Comparison of ENCODE assay signal across 14 mouse cellular contexts in genomic region chr19:7091448-7092050, GRCm38 (mm10). TPM values are rescaled to one million over a fixed set of nuclear protein-coding genes. Genes with fewer than 3 reads are reported as not detected.
DNase-seq lines count a peak whose midpoint lies in the region; ATAC-seq lines count a peak whose summit lies in the region.
"Had no signal": no experiment of that assay in that cellular context is flagged by ENCODE, and none has a peak within 500 bp of the region (broad histone marks: within the 10 kb centered on the region; RNA-seq: fewer than 3 reads in every experiment).

No protein-coding gene starts in this region.

- no peak overlapping the region for H3K4me2 ChIP-seq in forebrain, embryonic 15.5 days (replicated peaks)
- H3K4me2 ChIP-seq: embryonic facial prominence, embryonic 15.5 days; limb, embryonic 15.5 days had no signal

- H3K9me3 ChIP-seq in forebrain, embryonic 15.5 days = no peaks in the 10 kb centered on the region
- H3K9me3 ChIP-seq in midbrain, embryonic 10.5 days (replicated peaks) = no peaks in the 10 kb centered on the region
- H3K9me3 ChIP-seq: embryonic facial prominence, embryonic 15.5 days; limb, embryonic 15.5 days; megakaryocyte, embryonic 14.5 days had no signal

- no peaks in the 10 kb centered on the region for H3K36me3 ChIP-seq in forebrain, embryonic 15.5 days
- peaks cover 16% of the 10 kb centered on the region for H3K36me3 ChIP-seq in midbrain, embryonic 10.5 days
- H3K36me3 ChIP-seq: limb, embryonic 15.5 days had no signal

- no peaks in the 10 kb centered on the region for H3K27me3 ChIP-seq in forebrain, embryonic 15.5 days
- peaks cover 87% of the 10 kb centered on the region for H3K27me3 ChIP-seq in midbrain, embryonic 10.5 days (ENCODE audit: low read depth, poor library complexity, severe bottlenecking)

- DNase-seq in heart, postnatal 4 days = peak; percentile 35
- no peak for DNase-seq in heart, postnatal 25 days (ENCODE audit: low spot score)
- DNase-seq in brain, adult 2 months (ENCODE audit: low read depth, low spot score) = peak; percentile 50
- no peak for DNase-seq in midbrain, embryonic 10.5 days (ENCODE audit: low spot score)
- no peak for DNase-seq in embryo, embryonic 11 days
- no peak for DNase-seq in cerebellum, postnatal 25 days
- no peak for DNase-seq in ovary, postnatal 36 days (ENCODE audit: low spot score)
- DNase-seq: adrenal gland, postnatal 10 days; cerebellum, adult 8-10 months; gastrocnemius, postnatal 25 days had no signal

- H3K4me3 ChIP-seq in forebrain, embryonic 15.5 days = no peak overlapping the region
- no peak overlapping the region for H3K4me3 ChIP-seq in midbrain, embryonic 10.5 days
- H3K4me3 ChIP-seq: embryonic facial prominence, embryonic 15.5 days; limb, embryonic 15.5 days; megakaryocyte, embryonic 14.5 days had no signal

- ATAC-seq in forebrain, embryonic 15.5 days (replicated peaks) = peak; percentile 32

- WGBS in forebrain, embryonic 15.5 days = 19% methylated on average over 10 of the region's 10 CpGs
- WGBS in midbrain, embryonic 10.5 days = 38% methylated on average over 10 of the region's 10 CpGs

- intact Hi-C loops in heart, postnatal 25 days (cut with DNase I) = no loop called here

- H3K4me1 ChIP-seq in forebrain, embryonic 15.5 days = peaks cover 62% of the 10 kb centered on the region
- H3K4me1 ChIP-seq in midbrain, embryonic 10.5 days = peaks cover 86% of the 10 kb centered on the region

- peak overlapping the region; percentile 92 for H3K27ac ChIP-seq in forebrain, embryonic 15.5 days (replicated peaks)
- peak overlapping the region; percentile 81 for H3K27ac ChIP-seq in midbrain, embryonic 10.5 days (replicated peaks)
- H3K27ac ChIP-seq: embryonic facial prominence, embryonic 15.5 days; limb, embryonic 15.5 days had no signal

- H3K9ac ChIP-seq in forebrain, embryonic 15.5 days (replicated peaks) = no peak overlapping the region
- H3K9ac ChIP-seq: embryonic facial prominence, embryonic 15.5 days; limb, embryonic 15.5 days had no signal

RNA-seq across cellular contexts. Expression of gene Flrt1, which starts 14.0 kb away (rescaled TPM):
- total RNA-seq in heart, postnatal 4 days (2021) = 1 to 10 TPM; 1.8 to 2.1 TPM
- 1 to 10 TPM; 1.1 to 1.4 TPM for total RNA-seq in heart, postnatal 25 days (2021)
- 14.9 and 18.9 TPM in 2 replicates for polyA plus RNA-seq in forebrain, embryonic 15.5 days (2015; fragmentation: Nextera tagmentation; extraction: Ambion mirVana)
- 6.0 and 7.5 TPM in 2 replicates for polyA plus RNA-seq in midbrain, embryonic 10.5 days (2016; fragmentation: Nextera tagmentation; extraction: Ambion mirVana)

RNA-seq across cellular contexts. Expression of gene Macrod1, which starts 34.9 kb away (rescaled TPM):
- total RNA-seq in heart, postnatal 4 days (2021) = 100 to 1,000 TPM; 107 to 126 TPM
- 100 to 1,000 TPM; 240 to 243 TPM for total RNA-seq in heart, postnatal 25 days (2021)
- 5.8 and 6.0 TPM in 2 replicates for polyA plus RNA-seq in forebrain, embryonic 15.5 days (2015; fragmentation: Nextera tagmentation; extraction: Ambion mirVana)
- polyA plus RNA-seq in midbrain, embryonic 10.5 days (2016; fragmentation: Nextera tagmentation; extraction: Ambion mirVana) = 2.2 and 2.9 TPM in 2 replicates

RNA-seq across cellular contexts. Expression of gene Stip1, which starts 51.8 kb away (rescaled TPM):
- total RNA-seq in heart, postnatal 4 days (2021) = 100 to 1,000 TPM; 139 to 151 TPM
- total RNA-seq in heart, postnatal 25 days (2021) = 100 to 1,000 TPM; 110 to 129 TPM
- polyA plus RNA-seq in forebrain, embryonic 15.5 days (2015; fragmentation: Nextera tagmentation; extraction: Ambion mirVana) = 243 and 245 TPM in 2 replicates
- polyA plus RNA-seq in midbrain, embryonic 10.5 days (2016; fragmentation: Nextera tagmentation; extraction: Ambion mirVana) = 427 and 470 TPM in 2 replicates

Comparison
In these comparisons a context has a peak if more than half of its experiments do, and no peak if none do; other contexts are left out.
1. DNase-seq: peak in heart, postnatal 4 days (single experiment) and brain, adult 2 months (single experiment); none in heart, postnatal 25 days (single experiment), midbrain, embryonic 10.5 days (single experiment), embryo, embryonic 11 days (single experiment), cerebellum, postnatal 25 days (0 of 2) and ovary, postnatal 36 days (single experiment).